Mouse (Mus musculus) MEL (cell line): ENCODE measurements around the gene Gucy1b2.

Experiments
- CHD1 ChIP-seq: IDR thresholded peaks from 2 replicates; pipeline ENCODE4 v1.6.1; 2012; ENCODE audit warnings: low read depth, mild to moderate bottlenecking, inconsistent platforms, low read length, improper control_type of control experiment
- CTCF ChIP-seq, 3 experiments: IDR thresholded peaks in 2 of 3; conservative IDR thresholded peaks in 1 of 3; 2 replicates each; pipeline ENCODE4 v1.5.1; 2011 to 2012; ENCODE audit warnings: low read length in 3 of 3, low read depth in 2 of 3, mild to moderate bottlenecking in 2 of 3, improper control_type of control experiment in 1 of 3, inconsistent platforms in 1 of 3, mixed read lengths in 1 of 3, moderate library complexity in 1 of 3; ENCODE audit not compliant: control insufficient read depth in 1 of 3, insufficient read depth in 1 of 3, poor library complexity in 1 of 3, severe bottlenecking in 1 of 3
- EP300 ChIP-seq, 2 experiments: IDR thresholded peaks; 2 replicates each; pipeline ENCODE4 v1.6.1; 2011; ENCODE audit warnings: improper control_type of control experiment in 2 of 2, low read length in 2 of 2, low read depth in 1 of 2, mild to moderate bottlenecking in 1 of 2
- ETS1 ChIP-seq: IDR thresholded peaks from 2 replicates; pipeline ENCODE4 v1.6.1; 2012; ENCODE audit warnings: low read depth, mild to moderate bottlenecking, inconsistent platforms, low read length, improper control_type of control experiment, moderate library complexity
- GATA1 ChIP-seq: IDR thresholded peaks from 2 replicates; pipeline ENCODE4 v1.6.1; 2011; ENCODE audit warnings: low read depth, low read length, improper control_type of control experiment
- POLR2AphosphoS5 ChIP-seq: IDR thresholded peaks from 2 replicates; pipeline ENCODE4 v1.6.1; 2012; ENCODE audit warnings: low read depth, borderline replicate concordance, mild to moderate bottlenecking, inconsistent platforms, low read length, moderate library complexity, mixed read lengths
- SMC3 ChIP-seq: IDR thresholded peaks from 2 replicates; pipeline ENCODE4 v1.6.1; 2011; ENCODE audit warnings: low read depth, low read length, improper control_type of control experiment
- TCF12 ChIP-seq: IDR thresholded peaks from 2 replicates; pipeline ENCODE4 v1.6.1; 2014; ENCODE audit warnings: low read depth, mild to moderate bottlenecking, inconsistent platforms, low read length, improper control_type of control experiment, moderate library complexity

- TF ChIP-seq ETS1: no peak
- TF ChIP-seq GATA1: no peak
- no peak for TF ChIP-seq POLR2AphosphoS5
- no peak for TF ChIP-seq SMC3
- no peak for TF ChIP-seq CTCF (IDR thresholded peaks at IDR 0.05 in 2 of 3, conservative IDR thresholded peaks at IDR 0.05 in 1 of 3; ENCODE audit: control insufficient read depth in 1 of 3, insufficient read depth in 1 of 3, low read depth in 2 of 3, low read length in 3 of 3, poor library complexity in 1 of 3, severe bottlenecking in 1 of 3)
- no peak for TF ChIP-seq CHD1
- no peak for TF ChIP-seq EP300 (IDR thresholded peaks at IDR 0.05; ENCODE audit: low read depth in 1 of 2, low read length in 2 of 2)
- no peak for TF ChIP-seq TCF12
Measured at GRCm38 (mm10) chr14:62456239-62456747, at the start of gene Gucy1b2.
